Mouse (Mus musculus) kidney, postnatal 0 days (tissue): ENCODE measurements at regions not wholly inside any gene's neighbourhood (a gene's known extent, or its start where the extent isn't known, plus 50 kb on each side); places are given as distances from the start of the nearest gene placed in this dataset.

ENCODE experiments used
- ATAC-seq: fragments of 200-750 bp; cut with Nextera tagmentation; replicated peaks from 2 replicates; pipeline ENCODE4 v1.8.0; 2017; ENCODE audit warnings: low read depth, moderate number of reproducible peaks, moderate TSS enrichment, moderate library complexity; ENCODE audit not compliant: low FRiP score
- DNase-seq: peaks from one replicate; pipeline ENCODE4 v3.0.0-alpha.2; 2016; ENCODE audit warnings: low spot score
- H3K27ac ChIP-seq: fragments of 300-500 bp; sonication (generic); 2 replicates; pipeline ENCODE4 v1.5.1; 2014; ENCODE audit warnings: mild to moderate bottlenecking
- H3K27me3 ChIP-seq: fragments of 300-500 bp; sonication (generic); 2 replicates; pipeline ENCODE4 v1.6.1; 2014; ENCODE audit warnings: low read length, mixed read lengths; ENCODE audit not compliant: insufficient read depth
- H3K36me3 ChIP-seq: fragments of 300-500 bp; sonication (generic); 2 replicates; pipeline ENCODE4 v1.6.1; 2014; ENCODE audit warnings: low read length, mixed read lengths; ENCODE audit not compliant: insufficient read depth
- H3K4me1 ChIP-seq: fragments of 300-500 bp; sonication (generic); replicated peaks from 2 replicates; pipeline ENCODE4 v1.6.1; 2014; ENCODE audit warnings: antibody characterized with exemption, low read length, mixed read lengths; ENCODE audit not compliant: insufficient read depth
- H3K4me2 ChIP-seq: fragments of 300-500 bp; sonication (generic); 2 replicates; pipeline ENCODE4 v1.6.1; 2014; ENCODE audit warnings: mild to moderate bottlenecking, low read length, moderate library complexity, mixed read lengths
- H3K4me3 ChIP-seq: fragments of 300-500 bp; sonication (generic); replicated peaks from 2 replicates; pipeline ENCODE4 v1.5.1; 2014; ENCODE audit warnings: low read depth, low read length
- H3K9ac ChIP-seq: fragments of 300-500 bp; sonication (generic); 2 replicates; pipeline ENCODE4 v1.6.1; 2014; ENCODE audit warnings: low read depth, low read length
- H3K9me3 ChIP-seq: fragments of 300-500 bp; sonication (generic); replicated peaks from 2 replicates; pipeline ENCODE4 v1.6.1; 2016; ENCODE audit warnings: low read length, inconsistent platforms, mixed read lengths
- CTCF ChIP-seq: IDR thresholded peaks from 2 replicates; pipeline ENCODE4 v1.5.1; 2016; ENCODE audit warnings: antibody characterized with exemption, low read depth, mild to moderate bottlenecking, moderate library complexity
- WGBS: fragments of 180-500 bp; shearing (Covaris S2); extraction: QIAGEN DNeasy Blood & Tissue Kit; methylation state at CpG from one replicate; pipeline ENCODE4 v1.1.7; 2014; 5-methylcytosine and 5-hydroxymethylcytosine counted together

GRCm38 (mm10) chr1:169155484-169156459 is 375.5 kb downstream of the Nuf2 start:
- Histone ChIP-seq H3K4me2 (no peak overlapping the region), H3K9me3 (no peaks in the 10 kb centered on the region), H3K27me3 (no peaks in the 10 kb centered on the region), H3K9ac (no peak overlapping the region), H3K36me3 (no peaks in the 10 kb centered on the region), H3K4me1 (peaks cover 6% of the 10 kb centered on the region; the same call in 1 of the 2 replicates), H3K27ac (peak overlapping the region; percentile 25; the same call in 1 of the 2 replicates), H3K4me3 (no peak overlapping the region)
- DNase-seq (peak; percentile 81), ATAC-seq (no peak; the same call in 1 of the 2 replicates)
- WGBS: 36% methylated on average over 14 of the region's 14 CpGs
- TF ChIP-seq CTCF: no peak

GRCm38 (mm10) chr1:169142216-169142615 is 389.0 kb downstream of the Nuf2 start:
- TF ChIP-seq CTCF: no peak
- H3K4me2 ChIP-seq: no peak overlapping the region
- 49% methylated on average over 3 of the region's 3 CpGs for WGBS
- H3K9me3 ChIP-seq: no peaks in the 10 kb centered on the region; the same call in 1 of the 2 replicates
- no peak overlapping the region for H3K27ac ChIP-seq
- DNase-seq: peak; percentile 41
- no peaks in the 10 kb centered on the region for H3K27me3 ChIP-seq
- no peaks in the 10 kb centered on the region for H3K36me3 ChIP-seq
- no peak overlapping the region for H3K9ac ChIP-seq
- no peak overlapping the region for H3K4me3 ChIP-seq
- H3K4me1 ChIP-seq: no peaks in the 10 kb centered on the region
- no peak for ATAC-seq

- no peak overlapping the region for H3K27ac ChIP-seq
- ATAC-seq: no peak
- no peaks in the 10 kb centered on the region for H3K36me3 ChIP-seq
- TF ChIP-seq CTCF: no peak
- no peaks in the 10 kb centered on the region; the same call in 1 of the 2 replicates for H3K9me3 ChIP-seq
- no peak overlapping the region for H3K4me3 ChIP-seq
- no peak overlapping the region for H3K9ac ChIP-seq
- H3K4me1 ChIP-seq: no peaks in the 10 kb centered on the region
- no peak for DNase-seq
- H3K27me3 ChIP-seq: no peaks in the 10 kb centered on the region
- no peak overlapping the region for H3K4me2 ChIP-seq
- 54% methylated on average over 3 of the region's 3 CpGs for WGBS
Measured at GRCm38 (mm10) chr1:169140056-169140455, 391.2 kb downstream of the Nuf2 start.

GRCm38 (mm10) chr1:169139507-169139906 is 391.8 kb downstream of the Nuf2 start:
- DNase-seq (no peak), ATAC-seq (no peak)
- Histone ChIP-seq H3K9me3 (no peaks in the 10 kb centered on the region; the same call in 1 of the 2 replicates), H3K36me3 (no peaks in the 10 kb centered on the region), H3K4me2 (no peak overlapping the region), H3K4me1 (no peaks in the 10 kb centered on the region), H3K27me3 (no peaks in the 10 kb centered on the region), H3K9ac (no peak overlapping the region), H3K27ac (no peak overlapping the region), H3K4me3 (no peak overlapping the region)
- 57% methylated on average over 5 of the region's 5 CpGs for WGBS
- no peak for TF ChIP-seq CTCF

- no peak for ATAC-seq
Measured at GRCm38 (mm10) chr1:169139184-169139486, 392.1 kb downstream of the Nuf2 start.

GRCm38 (mm10) chr1:169138404-169139183 is 392.7 kb downstream of the Nuf2 start:
- Histone ChIP-seq H3K36me3 (no peaks in the 10 kb centered on the region), H3K9ac (no peak overlapping the region), H3K27me3 (no peaks in the 10 kb centered on the region), H3K27ac (no peak overlapping the region), H3K4me3 (no peak overlapping the region), H3K4me1 (no peaks in the 10 kb centered on the region), H3K9me3 (no peaks in the 10 kb centered on the region; the same call in 1 of the 2 replicates), H3K4me2 (no peak overlapping the region)
- no peak for TF ChIP-seq CTCF
- no peak for ATAC-seq
- DNase-seq: peak; percentile 51
- 48% methylated on average over 6 of the region's 6 CpGs for WGBS

More at GRCm38 (mm10) chr1:169139184-169139486, 392.1 kb downstream of the Nuf2 start:
- Histone ChIP-seq H3K4me1 (no peaks in the 10 kb centered on the region), H3K9me3 (no peaks in the 10 kb centered on the region; the same call in 1 of the 2 replicates), H3K9ac (no peak overlapping the region), H3K27me3 (no peaks in the 10 kb centered on the region), H3K4me3 (no peak overlapping the region), H3K27ac (no peak overlapping the region), H3K4me2 (no peak overlapping the region), H3K36me3 (no peaks in the 10 kb centered on the region)
- 23% methylated on average over 2 of the region's 2 CpGs for WGBS
- no peak for DNase-seq
- no peak for TF ChIP-seq CTCF
